8 mouse cellular contexts compared by ENCODE assay signal in the genomic region with DNA sequence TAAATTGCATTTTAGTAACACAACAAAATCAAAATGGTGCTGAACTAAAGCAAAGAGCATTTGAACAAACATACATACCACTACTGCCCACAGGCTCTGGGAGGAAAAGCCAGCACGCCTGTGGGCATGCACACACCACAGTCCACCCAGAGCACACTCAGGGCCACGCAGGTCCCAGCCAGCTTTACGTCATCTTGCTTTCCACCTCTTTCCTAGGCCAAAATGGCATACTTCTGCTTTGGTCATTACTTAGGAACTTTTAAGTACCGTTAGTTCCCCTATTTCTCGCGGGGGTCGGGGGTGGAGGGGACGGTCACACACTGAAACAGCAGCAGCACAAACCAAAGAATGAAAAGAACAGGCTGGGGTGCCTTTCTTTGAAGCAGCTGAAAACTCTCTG.
DNase-seq lines count a peak whose midpoint lies in the region; ATAC-seq and TF ChIP-seq lines count a peak whose summit lies in the region.

No protein-coding gene starts in this region.

- H3K9ac ChIP-seq in heart, adult 2 months (ENCODE audit: low read depth, low read length), result peak overlapping the region; percentile 39

- WGBS in heart, adult 2 months, result 34% methylated on average over 8 of the region's 8 CpGs
- 2% methylated on average over 8 of the region's 8 CpGs for WGBS in macrophage (ENCODE audit: missing documents)

- H3K4me1 ChIP-seq in heart, adult 2 months (ENCODE audit: control insufficient read depth, insufficient read depth, low read length), result peaks cover 48% of the 10 kb centered on the region
- H3K4me1 ChIP-seq in cortical plate, adult 2 months (ENCODE audit: control insufficient read depth, insufficient read depth, low read length), result peaks cover 31% of the 10 kb centered on the region

- H3K27ac ChIP-seq in heart, adult 2 months, result peak overlapping the region; percentile 73
- peak overlapping the region; percentile 81 for H3K27ac ChIP-seq in cortical plate, adult 2 months (ENCODE audit: insufficient read depth, low read length)
- H3K27ac ChIP-seq in macrophage, result peak overlapping the region; percentile 91

- H3K27me3 ChIP-seq in heart, adult 2 months (ENCODE audit: control insufficient read depth, insufficient read depth, low read length), result no peaks in the 10 kb centered on the region

- intact Hi-C loops in heart, adult 2 months (cut with DNase I), result loop anchor here (2.0 kb wide), 1 partner anchor 18 kb away; no protein-coding TSS in a partner anchor

- no peak overlapping the region for H3K4me3 ChIP-seq in heart, adult 2 months
- no peak overlapping the region for H3K4me3 ChIP-seq in cortical plate, adult 2 months (ENCODE audit: insufficient read depth, low read length)
- H3K4me3 ChIP-seq in macrophage (ENCODE audit: inconsistent target), result peak overlapping the region; percentile 35; the same call in 1 of the 2 replicates

- no peaks in the 10 kb centered on the region for H3K79me2 ChIP-seq in heart, adult 2 months (replicated peaks; ENCODE audit: control insufficient read depth, insufficient read depth, low read length)
- peaks cover 14% of the 10 kb centered on the region for H3K79me2 ChIP-seq in macrophage (ENCODE audit: inconsistent target)

- no peak for TF ChIP-seq EP300 in heart, adult 2 months (IDR thresholded peaks at IDR 0.05; ENCODE audit: insufficient read depth, low read depth, low read length)

- peaks cover 8% of the 10 kb centered on the region for H3K36me3 ChIP-seq in heart, adult 2 months (ENCODE audit: control insufficient read depth, insufficient read depth, low read length)
- 0 out of 2 replicates have a peak, but pooled peaks cover 4% of the 10 kb centered on the region for H3K36me3 ChIP-seq in macrophage (ENCODE audit: inconsistent target)

- no peak for TF ChIP-seq POLR2A in heart, adult 2 months (IDR thresholded peaks at IDR 0.05; ENCODE audit: insufficient read depth, low read depth, low read length)
- TF ChIP-seq POLR2A in cortical plate, adult 2 months (IDR thresholded peaks at IDR 0.05; ENCODE audit: extremely low read depth, insufficient read depth, low read length), result no peak

- no peak for TF ChIP-seq CTCF in heart, adult 2 months (IDR thresholded peaks at IDR 0.05)
- no peak for TF ChIP-seq CTCF in cortical plate, adult 2 months (IDR thresholded peaks at IDR 0.05; ENCODE audit: extremely low read depth, insufficient read depth, low read length)

- no peak for DNase-seq in heart, adult 2 months
- no peak for DNase-seq in heart, adult 8-10 months (ENCODE audit: low spot score)
- DNase-seq in ovary, postnatal 36 days (ENCODE audit: low spot score), result no peak
- no peak for DNase-seq in thymus, postnatal 4 days
- DNase-seq in layer of hippocampus, adult 18-20 months (ENCODE audit: low spot score in 2 of 2), result no peak

- peak; percentile 64 to 73 for ATAC-seq in hematopoietic stem cell, adult 5-6 weeks (replicated peaks in 1 of 2; ENCODE audit: insufficient read depth in 1 of 2, low FRiP score in 2 of 2, low TSS enrichment in 1 of 2, low read depth in 1 of 2, poor library complexity in 2 of 2, severe bottlenecking in 2 of 2)
